Mouse (Mus musculus) C2C12 (cell line): ENCODE results near the gene Fkbp1b. TPM values are rescaled to one million over a fixed set of nuclear protein-coding genes. Genes with fewer than 3 reads are reported as not detected.

Source experiments
- H3K27me3 ChIP-seq: one replicate; pipeline ENCODE4 v1.6.1; 2011; ENCODE audit not compliant: control insufficient read depth, insufficient read depth, insufficient read length
- H3K36me3 ChIP-seq: one replicate; pipeline ENCODE4 v1.6.1; 2011; ENCODE audit not compliant: control insufficient read depth, insufficient read depth
- H3K4me3 ChIP-seq: one replicate; pipeline ENCODE4 v1.5.1; 2011; ENCODE audit warnings: mild to moderate bottlenecking, control low read depth; ENCODE audit not compliant: poor library complexity, insufficient read depth, severe bottlenecking
- H3K79me2 ChIP-seq: one replicate; pipeline ENCODE4 v1.6.1; 2011; ENCODE audit not compliant: control insufficient read depth, insufficient read depth
- H3K79me3 ChIP-seq: one replicate; pipeline ENCODE4 v1.6.1; 2011; ENCODE audit warnings: low read depth, control low read depth
- H3ac ChIP-seq: one replicate; pipeline ENCODE3; 2011; ENCODE audit warnings: low read depth; ENCODE audit not compliant: control insufficient read depth, insufficient read length
- CEBPB ChIP-seq: IDR thresholded peaks from one replicate; pipeline ENCODE4 v1.6.1; 2011; ENCODE audit warnings: low read depth, mild to moderate bottlenecking, control low read depth, moderate library complexity
- CTCF ChIP-seq: IDR thresholded peaks from one replicate; pipeline ENCODE4 v1.5.1; 2011; ENCODE audit not compliant: control insufficient read depth, insufficient read depth, insufficient read length
- FOSL1 ChIP-seq: IDR thresholded peaks from one replicate; pipeline ENCODE4 v1.8.0; 2011; ENCODE audit warnings: mild to moderate bottlenecking, low read length; ENCODE audit not compliant: poor library complexity, insufficient read depth, severe bottlenecking
- MAX ChIP-seq: IDR thresholded peaks from one replicate; pipeline ENCODE4 v1.6.1; 2011; ENCODE audit warnings: mild to moderate bottlenecking, control low read depth
- MYOD1 ChIP-seq: IDR thresholded peaks from one replicate; pipeline ENCODE4 v1.6.1; 2011; ENCODE audit warnings: low read depth; ENCODE audit not compliant: control insufficient read depth, insufficient read length
- MYOG ChIP-seq: IDR thresholded peaks from one replicate; pipeline ENCODE4 v1.6.1; 2011; ENCODE audit not compliant: control insufficient read depth, insufficient read length; ENCODE audit errors: extremely low read depth
- USF1 ChIP-seq: IDR thresholded peaks from one replicate; pipeline ENCODE4 v1.6.1; 2011; ENCODE audit warnings: low read depth, mild to moderate bottlenecking, control low read depth, moderate library complexity
- polyA plus RNA-seq: library from polyadenylated mRNA; unstranded; fragments of >200 nt; fragmentation: generic; extraction: Trizol; gene quantifications from one replicate; pipeline ENCODE4 v1.2.1, GENCODE M21; 2012; ENCODE audit warnings: missing spikeins

Fkbp1b gene
- polyA plus RNA-seq, 1 experiment = 5.5 TPM

DNA sequence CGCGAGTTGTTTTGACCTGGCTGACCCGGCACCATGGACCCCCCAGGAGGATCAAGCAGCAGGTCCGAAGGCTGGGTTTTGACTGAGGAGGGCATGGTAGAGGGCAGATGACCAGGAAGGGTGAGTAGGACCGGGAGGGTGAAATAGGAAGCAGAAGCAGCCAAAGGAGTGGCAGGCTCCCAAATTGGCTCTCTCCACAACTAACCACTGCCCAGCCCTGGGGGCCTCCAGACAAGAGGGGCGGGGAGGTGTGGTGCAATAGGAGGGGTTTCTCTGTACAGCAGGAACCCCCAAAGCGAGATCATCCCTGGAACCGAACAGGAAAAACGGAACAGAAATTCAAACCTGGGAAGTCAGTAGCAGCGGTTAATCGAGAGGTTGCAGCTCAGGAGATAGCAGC is 650 bp downstream of the Fkbp1b start:
- H3K79me3 ChIP-seq = peaks cover 9% of the 10 kb centered on the region
- H3K4me3 ChIP-seq = peak overlapping the region; percentile 52
- H3ac ChIP-seq = peak overlapping the region; percentile 78
- H3K36me3 ChIP-seq = no peaks in the 10 kb centered on the region
- no peaks in the 10 kb centered on the region for H3K27me3 ChIP-seq
- peaks cover 24% of the 10 kb centered on the region for H3K79me2 ChIP-seq
- TF ChIP-seq FOSL1 (no peak), CTCF (no peak), MYOG (no peak), CEBPB (no peak), MYOD1 (no peak), MAX (no peak), USF1 (no peak)

DNA sequence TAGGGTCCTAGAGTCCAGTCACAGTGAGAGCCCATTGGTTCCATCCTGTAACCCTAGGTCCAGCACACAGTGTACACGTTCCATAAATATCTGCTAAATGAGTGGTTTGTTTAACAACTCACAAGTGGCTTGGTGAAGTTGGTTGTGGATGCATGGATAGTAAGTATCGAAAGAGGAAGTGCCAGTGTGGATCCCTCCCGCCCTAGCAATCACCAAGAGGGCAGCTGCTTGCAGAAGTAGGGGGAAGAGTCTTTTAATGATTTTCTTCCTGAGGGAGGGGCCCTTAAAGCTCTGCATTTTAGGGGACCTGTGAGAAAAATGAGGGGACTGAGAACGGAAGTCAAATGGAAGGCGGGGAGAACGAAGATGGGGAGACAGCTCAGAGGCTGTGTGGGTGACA is 1.4 kb downstream of the Fkbp1b start:
- Histone ChIP-seq H3ac (no peak overlapping the region), H3K4me3 (no peak overlapping the region), H3K79me2 (peaks cover 17% of the 10 kb centered on the region), H3K79me3 (peaks cover 9% of the 10 kb centered on the region), H3K36me3 (no peaks in the 10 kb centered on the region), H3K27me3 (no peaks in the 10 kb centered on the region)
- TF ChIP-seq CTCF (no peak), FOSL1 (no peak)

DNA sequence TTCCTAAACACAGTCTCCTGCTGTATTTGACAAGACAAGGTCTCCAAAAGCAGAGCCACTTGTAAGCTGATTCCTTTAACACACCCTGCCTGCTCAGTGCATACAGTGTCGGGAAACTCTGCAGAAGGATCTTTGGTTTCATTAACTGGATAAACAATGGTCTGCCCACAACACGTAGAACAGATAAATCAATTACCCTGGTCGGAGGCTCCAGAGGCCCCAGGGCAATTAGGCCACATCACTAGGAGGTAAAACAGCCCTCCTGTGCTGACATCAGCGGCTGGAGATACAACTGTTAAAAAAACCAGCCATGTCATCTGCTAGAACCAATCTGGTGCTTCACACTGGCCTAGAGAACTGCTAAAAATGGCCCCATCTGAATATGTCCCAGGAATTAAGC is 4.4 kb downstream of the Fkbp1b start:
- H3K79me3 ChIP-seq = no peaks in the 10 kb centered on the region
- no peak overlapping the region for H3ac ChIP-seq
- H3K36me3 ChIP-seq = peaks cover 7% of the 10 kb centered on the region
- H3K4me3 ChIP-seq = no peak overlapping the region
- H3K79me2 ChIP-seq = no peaks in the 10 kb centered on the region
- no peak for TF ChIP-seq USF1
- TF ChIP-seq CEBPB = no peak
- no peak for TF ChIP-seq CTCF
- no peak for TF ChIP-seq FOSL1
- TF ChIP-seq MAX = no peak
- no peak for TF ChIP-seq MYOG
- TF ChIP-seq MYOD1 = no peak
- H3K27me3 ChIP-seq = no peaks in the 10 kb centered on the region

DNA sequence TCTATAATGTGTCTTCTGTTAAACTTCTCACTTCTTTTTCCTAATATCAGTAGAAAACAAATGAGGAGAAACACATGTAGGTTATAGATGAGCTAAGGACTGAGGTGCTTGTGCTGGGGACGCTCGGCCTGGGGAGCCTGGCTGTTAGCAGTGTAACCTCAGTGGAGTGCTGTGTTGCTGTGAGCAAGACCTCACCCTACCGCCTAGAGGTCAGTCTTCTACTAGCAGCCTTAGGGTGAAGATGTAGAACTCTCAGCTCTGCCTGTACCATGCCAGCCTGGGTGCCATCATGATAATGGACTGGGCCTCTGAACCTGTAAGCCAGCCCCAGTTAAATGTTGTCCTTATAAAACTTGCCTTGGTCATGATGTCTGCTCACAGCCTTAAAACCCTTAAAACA is 14.1 kb downstream of the Fkbp1b start:
- Histone ChIP-seq H3K79me2 (no peaks in the 10 kb centered on the region), H3K36me3 (peaks cover 47% of the 10 kb centered on the region), H3K79me3 (no peaks in the 10 kb centered on the region), H3K27me3 (no peaks in the 10 kb centered on the region), H3ac (no peak overlapping the region), H3K4me3 (no peak overlapping the region)
- no peak for TF ChIP-seq MYOG
- no peak for TF ChIP-seq CEBPB
- no peak for TF ChIP-seq MYOD1
- TF ChIP-seq USF1 = no peak
- no peak for TF ChIP-seq MAX

DNA sequence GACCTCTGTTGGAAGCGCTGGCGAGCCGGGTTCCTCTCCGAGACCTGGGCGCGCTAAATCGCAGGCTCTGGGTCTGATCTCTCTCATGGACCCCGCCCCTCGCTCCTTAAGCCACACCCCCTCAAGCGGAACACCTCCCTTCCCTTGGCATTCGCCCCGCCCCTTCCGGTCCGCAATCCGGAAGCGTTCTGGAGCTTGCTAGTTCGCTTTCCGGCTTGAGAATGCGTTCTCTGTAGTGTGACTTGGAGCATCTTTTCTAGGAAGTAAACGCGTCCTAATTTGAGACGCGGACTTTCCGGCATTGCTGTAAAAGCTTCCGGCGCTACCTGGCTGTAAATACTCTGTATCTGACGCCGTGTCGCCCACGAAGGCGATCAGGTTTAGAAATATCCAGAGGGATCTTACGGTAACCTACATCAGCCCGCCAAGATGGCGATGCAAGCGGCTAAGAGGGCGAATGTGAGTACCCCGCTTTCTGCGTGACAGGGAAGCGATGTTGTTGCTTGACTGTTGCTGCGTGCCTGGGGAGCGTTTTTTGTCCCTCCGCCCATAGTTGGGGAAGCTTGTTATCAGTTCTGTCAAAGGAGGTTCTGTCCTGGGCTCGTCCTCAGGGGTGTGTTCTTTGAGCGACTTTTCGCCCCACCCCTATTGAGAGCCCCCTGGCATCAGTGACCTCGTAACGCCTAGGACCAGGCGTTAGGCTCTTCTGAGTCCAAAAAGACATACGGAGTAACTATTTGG is 23.9 kb downstream of the Fkbp1b start, which contains the start of gene Sf3b6:
TSS of gene Sf3b6 (plus strand) at position 184 of the 741 bp plus-strand sequence.
- Histone ChIP-seq H3K79me3 (peaks cover 26% of the 10 kb centered on the region), H3K4me3 (peak within 1 kb of the TSS; percentile 93), H3ac (peak within 1 kb of the TSS; percentile 87), H3K36me3 (peaks cover 23% of the 10 kb centered on the region), H3K27me3 (no peaks in the 10 kb centered on the region), H3K79me2 (peaks cover 33% of the 10 kb centered on the region)
- peak; percentile 49 for TF ChIP-seq MAX
- no peak for TF ChIP-seq USF1

DNA sequence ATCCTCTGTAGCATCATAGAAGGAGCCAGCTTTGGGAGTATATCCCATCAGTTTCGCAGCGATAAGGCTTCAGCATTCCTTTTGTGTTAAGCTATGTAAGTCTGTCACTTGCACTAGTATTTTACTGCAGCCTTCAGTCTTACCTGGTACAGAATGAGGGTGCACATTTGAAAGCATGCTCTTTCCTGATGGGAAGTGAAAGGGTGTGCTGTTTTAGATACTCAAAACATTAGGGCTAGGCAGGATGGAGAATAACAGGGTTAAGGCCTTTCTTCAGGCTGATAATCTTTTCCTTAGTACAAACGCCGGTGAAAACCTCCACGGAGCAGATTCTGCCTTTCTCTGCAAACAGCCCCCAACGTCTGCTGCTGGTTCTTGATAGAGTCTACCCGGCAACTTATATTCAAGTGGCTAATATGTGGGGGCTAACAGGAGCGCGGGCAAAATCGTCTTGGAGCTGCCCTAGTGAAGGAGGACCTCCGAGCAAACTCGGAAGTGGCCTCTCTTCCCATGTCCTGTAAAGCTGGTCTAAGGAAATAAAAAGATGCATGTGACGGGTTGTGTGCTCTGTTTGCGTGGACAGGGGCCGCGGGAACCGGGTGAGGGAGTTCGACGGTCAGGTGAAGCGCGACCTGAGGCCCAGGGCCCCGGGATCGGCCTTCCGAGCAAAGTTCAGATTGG is 24.6 kb downstream of the Fkbp1b start:
- TF ChIP-seq CTCF (no peak), FOSL1 (no peak), MAX (no peak), USF1 (no peak), MYOG (no peak), MYOD1 (no peak), CEBPB (no peak)
- Histone ChIP-seq H3K27me3 (no peaks in the 10 kb centered on the region), H3K79me2 (peaks cover 33% of the 10 kb centered on the region), H3K79me3 (peaks cover 26% of the 10 kb centered on the region), H3K36me3 (peaks cover 16% of the 10 kb centered on the region), H3K4me3 (peak overlapping the region; percentile 93), H3ac (peak overlapping the region; percentile 78)
